Mouse (Mus musculus) cortical plate, adult 2 months (tissue): ENCODE results near the gene Cdc42bpa.

Experiments
- CTCF ChIP-seq: fragments of 200-500 bp; IDR thresholded peaks from 2 replicates; pipeline ENCODE4 v1.5.1; 2011; ENCODE audit warnings: mild to moderate bottlenecking, control low read depth, low read length; ENCODE audit not compliant: insufficient read depth; ENCODE audit errors: extremely low read depth
- POLR2A ChIP-seq: fragments of 200-500 bp; IDR thresholded peaks from 2 replicates; pipeline ENCODE4 v1.6.1; 2011; ENCODE audit warnings: mild to moderate bottlenecking, low read length, control low read depth; ENCODE audit not compliant: insufficient read depth; ENCODE audit errors: extremely low read depth

DNA sequence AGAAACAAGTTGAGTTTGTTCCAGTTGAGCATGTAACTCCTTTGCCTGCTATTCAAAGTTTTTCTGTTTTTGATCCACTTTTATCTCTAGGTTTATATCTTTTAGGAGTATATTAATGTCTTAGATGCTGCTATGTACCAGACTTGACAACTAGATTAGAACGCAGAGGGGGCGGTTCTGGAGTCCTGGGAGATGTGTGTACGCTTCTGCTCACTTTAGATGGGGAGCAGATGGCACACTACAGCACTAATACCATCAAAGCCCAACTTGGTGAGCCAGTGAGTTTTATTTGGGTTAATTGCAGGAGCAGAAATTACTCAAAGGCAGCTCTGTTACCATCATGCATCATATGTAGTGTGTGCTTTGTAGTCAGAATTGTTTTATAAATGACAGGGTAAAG is 77.2 kb downstream of the Cdc42bpa start:
- TF ChIP-seq CTCF (no peak), POLR2A (no peak)
